Mouse (Mus musculus): ENCODE results near the gene Tfcp2. TPM values are rescaled to one million over a fixed set of nuclear protein-coding genes. Genes with fewer than 3 reads are reported as not detected.
A peak's percentile ranks its signal among the peaks of the same experiment; 100 is the strongest.

The Tfcp2 gene
- polyA plus RNA-seq, 1 experiment from 2014 or later, result 13.5 TPM

GRCm38 (mm10) chr15:100478351-100478750 is 73.5 kb downstream of the Tfcp2 start:
- ATAC-seq, result no peak
- peaks cover 23% of the 10 kb centered on the region for H3K36me3 ChIP-seq (ENCODE audit: control insufficient read depth, insufficient read depth, low read length)
- no peaks in the 10 kb centered on the region for H3K27me3 ChIP-seq (replicated peaks; ENCODE audit: control insufficient read depth, insufficient read depth, low read length)
- H3K4me2 ChIP-seq (ENCODE audit: low read depth, low read length), result no peak overlapping the region
- no peak overlapping the region for H3K27ac ChIP-seq (ENCODE audit: low read length)
- no peaks in the 10 kb centered on the region for H3K9me3 ChIP-seq (ENCODE audit: control insufficient read depth, low read length)
- 75% methylated on average over 10 of the region's 10 CpGs for WGBS
- H3K4me1 ChIP-seq (ENCODE audit: control insufficient read depth, insufficient read depth, low read length), result no peaks in the 10 kb centered on the region
- no peak overlapping the region for H3K4me3 ChIP-seq (ENCODE audit: low read length)
- no peak overlapping the region for H3K9ac ChIP-seq (ENCODE audit: low read depth, low read length)

GRCm38 (mm10) chr15:100473926-100474503 is 77.8 kb downstream of the Tfcp2 start:
- H3K4me2 ChIP-seq (ENCODE audit: low read depth, low read length), result no peak overlapping the region
- no peak overlapping the region for H3K27ac ChIP-seq (ENCODE audit: low read length)
- peaks cover 17% of the 10 kb centered on the region; the same call in 1 of the 2 replicates for H3K36me3 ChIP-seq (ENCODE audit: control insufficient read depth, insufficient read depth, low read length)
- no peak overlapping the region for H3K4me3 ChIP-seq (ENCODE audit: low read length)
- WGBS, result 56% methylated on average over 7 of the region's 7 CpGs
- no peaks in the 10 kb centered on the region for H3K9me3 ChIP-seq (ENCODE audit: control insufficient read depth, low read length)
- no peak for ATAC-seq
- H3K4me1 ChIP-seq (ENCODE audit: control insufficient read depth, insufficient read depth, low read length), result peaks cover 10% of the 10 kb centered on the region
- H3K27me3 ChIP-seq (replicated peaks; ENCODE audit: control insufficient read depth, insufficient read depth, low read length), result no peaks in the 10 kb centered on the region
- no peak overlapping the region for H3K9ac ChIP-seq (ENCODE audit: low read depth, low read length)

- Histone ChIP-seq H3K9ac (ENCODE audit: low read depth, low read length) (peak overlapping the region; percentile 92; the same call in 1 of the 2 replicates), H3K4me1 (ENCODE audit: control insufficient read depth, insufficient read depth, low read length) (peaks cover 16% of the 10 kb centered on the region), H3K9me3 (ENCODE audit: control insufficient read depth, low read length) (no peaks in the 10 kb centered on the region), H3K27me3 (replicated peaks; ENCODE audit: control insufficient read depth, insufficient read depth, low read length) (no peaks in the 10 kb centered on the region), H3K4me3 (ENCODE audit: low read length) (peak overlapping the region; percentile 81), H3K36me3 (ENCODE audit: control insufficient read depth, insufficient read depth, low read length) (no peaks in the 10 kb centered on the region), H3K4me2 (ENCODE audit: low read depth, low read length) (peak overlapping the region; percentile 85), H3K27ac (ENCODE audit: low read length) (no peak overlapping the region)
- ATAC-seq, result no peak
- 53% methylated on average over 10 of the region's 10 CpGs for WGBS
Observed at GRCm38 (mm10) chr15:100470037-100470436, 81.8 kb downstream of the Tfcp2 start.

GRCm38 (mm10) chr15:100469189-100469545 is 82.6 kb downstream of the Tfcp2 start:
- peak; percentile 47 for ATAC-seq
- no peaks in the 10 kb centered on the region for H3K36me3 ChIP-seq (ENCODE audit: control insufficient read depth, insufficient read depth, low read length)
- under 1% methylated on average over 19 of the region's 19 CpGs for WGBS

GRCm38 (mm10) chr15:100468295-100469188 is 83.3 kb downstream of the Tfcp2 start, which contains the start of gene Letmd1:
Gene Letmd1, plus strand, starts transcription at chr15:100469023.
- H3K27ac ChIP-seq (ENCODE audit: low read length), result peak within 1 kb of the TSS; percentile 89
- peaks cover 16% of the 10 kb centered on the region for H3K4me1 ChIP-seq (ENCODE audit: control insufficient read depth, insufficient read depth, low read length)
- no peaks in the 10 kb centered on the region for H3K36me3 ChIP-seq (ENCODE audit: control insufficient read depth, insufficient read depth, low read length)
- peak; percentile 93 for ATAC-seq
- no peaks in the 10 kb centered on the region for H3K9me3 ChIP-seq (ENCODE audit: control insufficient read depth, low read length)
- H3K4me2 ChIP-seq (ENCODE audit: low read depth, low read length), result peak within 1 kb of the TSS; percentile 85
- peak within 1 kb of the TSS; percentile 92 for H3K9ac ChIP-seq (ENCODE audit: low read depth, low read length)
- no peaks in the 10 kb centered on the region for H3K27me3 ChIP-seq (replicated peaks; ENCODE audit: control insufficient read depth, insufficient read depth, low read length)
- 1% methylated on average over 75 of the region's 84 CpGs for WGBS
- peak within 1 kb of the TSS; percentile 81 for H3K4me3 ChIP-seq (ENCODE audit: low read length)

More at GRCm38 (mm10) chr15:100469189-100469545, 82.6 kb downstream of the Tfcp2 start:
- H3K4me3 ChIP-seq (ENCODE audit: low read length), result peak overlapping the region; percentile 81
- H3K4me1 ChIP-seq (ENCODE audit: control insufficient read depth, insufficient read depth, low read length), result peaks cover 16% of the 10 kb centered on the region
- H3K4me2 ChIP-seq (ENCODE audit: low read depth, low read length), result peak overlapping the region; percentile 85
- no peaks in the 10 kb centered on the region for H3K9me3 ChIP-seq (ENCODE audit: control insufficient read depth, low read length)
- H3K9ac ChIP-seq (ENCODE audit: low read depth, low read length), result peak overlapping the region; percentile 92
- H3K27ac ChIP-seq (ENCODE audit: low read length), result peak overlapping the region; percentile 89
- no peaks in the 10 kb centered on the region for H3K27me3 ChIP-seq (replicated peaks; ENCODE audit: control insufficient read depth, insufficient read depth, low read length)

- Histone ChIP-seq H3K27ac (ENCODE audit: low read length) (no peak overlapping the region), H3K4me3 (ENCODE audit: low read length) (peak overlapping the region; percentile 81), H3K36me3 (ENCODE audit: control insufficient read depth, insufficient read depth, low read length) (no peaks in the 10 kb centered on the region), H3K9me3 (ENCODE audit: control insufficient read depth, low read length) (no peaks in the 10 kb centered on the region), H3K4me1 (ENCODE audit: control insufficient read depth, insufficient read depth, low read length) (peaks cover 16% of the 10 kb centered on the region), H3K27me3 (replicated peaks; ENCODE audit: control insufficient read depth, insufficient read depth, low read length) (no peaks in the 10 kb centered on the region), H3K9ac (ENCODE audit: low read depth, low read length) (peak overlapping the region; percentile 92; the same call in 1 of the 2 replicates), H3K4me2 (ENCODE audit: low read depth, low read length) (peak overlapping the region; percentile 85)
- 32% methylated on average over 8 of the region's 8 CpGs for WGBS
- no peak for ATAC-seq
Observed at GRCm38 (mm10) chr15:100467738-100468137, 84.1 kb downstream of the Tfcp2 start.

- H3K4me2 ChIP-seq (ENCODE audit: low read depth, low read length), result no peak overlapping the region
- H3K4me3 ChIP-seq (ENCODE audit: low read length), result no peak overlapping the region
- H3K4me1 ChIP-seq (ENCODE audit: control insufficient read depth, insufficient read depth, low read length), result peaks cover 20% of the 10 kb centered on the region
- H3K27ac ChIP-seq (ENCODE audit: low read length), result no peak overlapping the region
- ATAC-seq, result no peak
- no peaks in the 10 kb centered on the region for H3K36me3 ChIP-seq (ENCODE audit: control insufficient read depth, insufficient read depth, low read length)
- WGBS, result 61% methylated on average over 2 of the region's 2 CpGs
- H3K9me3 ChIP-seq (ENCODE audit: control insufficient read depth, low read length), result no peaks in the 10 kb centered on the region
- no peak overlapping the region for H3K9ac ChIP-seq (ENCODE audit: low read depth, low read length)
- H3K27me3 ChIP-seq (replicated peaks; ENCODE audit: control insufficient read depth, insufficient read depth, low read length), result no peaks in the 10 kb centered on the region
Observed at GRCm38 (mm10) chr15:100465432-100465831, 86.4 kb downstream of the Tfcp2 start.

GRCm38 (mm10) chr15:100463712-100464111 is 88.1 kb downstream of the Tfcp2 start:
- 21% methylated on average over 6 of the region's 6 CpGs for WGBS
- H3K27ac ChIP-seq (ENCODE audit: low read length), result no peak overlapping the region
- no peak for ATAC-seq

GRCm38 (mm10) chr15:100462086-100462485 is 89.7 kb downstream of the Tfcp2 start:
- H3K27me3 ChIP-seq (replicated peaks; ENCODE audit: control insufficient read depth, insufficient read depth, low read length), result no peaks in the 10 kb centered on the region
- 78% methylated on average over 5 of the region's 5 CpGs for WGBS
- ATAC-seq, result no peak
- no peaks in the 10 kb centered on the region for H3K9me3 ChIP-seq (ENCODE audit: control insufficient read depth, low read length)
- H3K9ac ChIP-seq (ENCODE audit: low read depth, low read length), result no peak overlapping the region
- no peak overlapping the region for H3K4me2 ChIP-seq (ENCODE audit: low read depth, low read length)
- peaks cover 5% of the 10 kb centered on the region; the same call in 1 of the 2 replicates for H3K4me1 ChIP-seq (ENCODE audit: control insufficient read depth, insufficient read depth, low read length)
- H3K4me3 ChIP-seq (ENCODE audit: low read length), result no peak overlapping the region
- no peak overlapping the region for H3K27ac ChIP-seq (ENCODE audit: low read length)
- H3K36me3 ChIP-seq (ENCODE audit: control insufficient read depth, insufficient read depth, low read length), result no peaks in the 10 kb centered on the region

More at GRCm38 (mm10) chr15:100463712-100464111, 88.1 kb downstream of the Tfcp2 start:
- Histone ChIP-seq H3K9ac (ENCODE audit: low read depth, low read length) (no peak overlapping the region), H3K4me3 (ENCODE audit: low read length) (no peak overlapping the region), H3K4me1 (ENCODE audit: control insufficient read depth, insufficient read depth, low read length) (peaks cover 11% of the 10 kb centered on the region; the same call in 1 of the 2 replicates), H3K4me2 (ENCODE audit: low read depth, low read length) (no peak overlapping the region), H3K36me3 (ENCODE audit: control insufficient read depth, insufficient read depth, low read length) (no peaks in the 10 kb centered on the region), H3K27me3 (replicated peaks; ENCODE audit: control insufficient read depth, insufficient read depth, low read length) (no peaks in the 10 kb centered on the region), H3K9me3 (ENCODE audit: control insufficient read depth, low read length) (no peaks in the 10 kb centered on the region)

Measured in intestine, embryonic 16.5 days (tissue).